In genomic region chr13:51778983-51779962, GRCm38 (mm10) we compare ENCODE assay signal across 17 mouse cellular contexts. TPM values are rescaled to one million over a fixed set of nuclear protein-coding genes. Genes with fewer than 3 reads are reported as not detected.
DNase-seq lines count a peak whose midpoint lies in the region; ATAC-seq and TF ChIP-seq lines count a peak whose summit lies in the region.
"Had no signal": no experiment of that assay in that cellular context is flagged by ENCODE, and none has a peak within 500 bp of the region (broad histone marks: within the 10 kb centered on the region; RNA-seq: fewer than 3 reads in every experiment).

No protein-coding gene starts in this region.

- H3K36me3 ChIP-seq in kidney, adult 2 months (ENCODE audit: control insufficient read depth, insufficient read depth, low read length) = no peaks in the 10 kb centered on the region
- peaks cover 92% of the 10 kb centered on the region for H3K36me3 ChIP-seq in megakaryocyte, embryonic 14.5 days (replicated peaks; ENCODE audit: low read length)
- H3K36me3 ChIP-seq in heart, postnatal 0 days (replicated peaks; ENCODE audit: control insufficient read depth, insufficient read depth, low read length) = no peaks in the 10 kb centered on the region
- H3K36me3 ChIP-seq: embryonic facial prominence, embryonic 10.5 days; hindbrain, embryonic 10.5 days; midbrain, embryonic 15.5 days had no signal

- no peaks in the 10 kb centered on the region for H3K27me3 ChIP-seq in kidney, adult 2 months (replicated peaks; ENCODE audit: control insufficient read depth, insufficient read depth, low read length)
- no peaks in the 10 kb centered on the region for H3K27me3 ChIP-seq in megakaryocyte, embryonic 14.5 days (replicated peaks)
- no peaks in the 10 kb centered on the region for H3K27me3 ChIP-seq in heart, postnatal 0 days (ENCODE audit: control insufficient read depth, insufficient read depth, low read length)
- H3K27me3 ChIP-seq: midbrain, embryonic 15.5 days had no signal

- no peak for TF ChIP-seq CTCF in kidney, adult 2 months (conservative IDR thresholded peaks at IDR 0.05; ENCODE audit: insufficient read depth, insufficient read length, low read depth, low read length)
- TF ChIP-seq CTCF in heart, postnatal 0 days (IDR thresholded peaks at IDR 0.05; ENCODE audit: low read depth) = no peak

- H3K4me2 ChIP-seq in heart, postnatal 0 days (ENCODE audit: low read depth, low read length) = no peak overlapping the region
- H3K4me2 ChIP-seq: lung, embryonic 14.5 days; midbrain, embryonic 15.5 days had no signal

- TF ChIP-seq POLR2A in kidney, adult 2 months (IDR thresholded peaks at IDR 0.05; ENCODE audit: low read depth, low read length) = no peak

- peak overlapping the region; percentile 58 for H3K27ac ChIP-seq in kidney, adult 2 months (ENCODE audit: insufficient read depth, low read depth, low read length)
- peak overlapping the region; percentile 93 for H3K27ac ChIP-seq in heart, postnatal 0 days (ENCODE audit: low read depth)
- H3K27ac ChIP-seq: hindbrain, embryonic 10.5 days; midbrain, embryonic 15.5 days had no signal

- 0 out of 2 replicates have a peak, but pooled peaks have one; percentile 4 for ATAC-seq in frontal cortex, adult (ENCODE audit: low TSS enrichment)
- no peak for ATAC-seq in megakaryocyte, adult 5-6 weeks (ENCODE audit: poor library complexity, severe bottlenecking)
- no peak for ATAC-seq in heart, postnatal 0 days (ENCODE audit: insufficient read depth, low read depth)
- ATAC-seq: inflammation-experienced regulatory T-cells, adult 6 months had no signal

- no peak for DNase-seq in frontal cortex, postnatal 10 days (ENCODE audit: low spot score in 2 of 2)
- peak; percentile 74 for DNase-seq in kidney, adult 2 months
- no peak for DNase-seq in kidney, adult 18-20 months
- DNase-seq in heart, postnatal 0 days (ENCODE audit: low spot score) = peak; percentile 57
- DNase-seq in adrenal gland, adult 2 months = no peak
- DNase-seq: cerebellum, postnatal 25 days; gastrocnemius, postnatal 10 days; liver; lung, embryonic 14.5 days; right cerebral cortex, postnatal 14 days had no signal

- 63% methylated on average over 25 of the region's 25 CpGs for WGBS in kidney, adult 2 months
- WGBS in heart, postnatal 0 days = 66% methylated on average over 25 of the region's 25 CpGs

- no peak overlapping the region for H3K9ac ChIP-seq in heart, postnatal 0 days (replicated peaks; ENCODE audit: low read depth, low read length)
- H3K9ac ChIP-seq: lung, embryonic 14.5 days; midbrain, embryonic 15.5 days had no signal

- no peak for TF ChIP-seq EP300 in heart, postnatal 0 days (IDR thresholded peaks at IDR 0.05; ENCODE audit: low read depth)

- no peak overlapping the region for H3K4me3 ChIP-seq in kidney, adult 2 months (ENCODE audit: insufficient read depth, low read depth, low read length)
- H3K4me3 ChIP-seq in megakaryocyte, embryonic 14.5 days (replicated peaks) = peak overlapping the region; percentile 60
- no peak overlapping the region for H3K4me3 ChIP-seq in heart, postnatal 0 days (ENCODE audit: low read depth, low read length)
- H3K4me3 ChIP-seq: embryonic facial prominence, embryonic 10.5 days; hindbrain, embryonic 10.5 days; midbrain, embryonic 15.5 days had no signal

- peaks cover 23% of the 10 kb centered on the region for H3K4me1 ChIP-seq in kidney, adult 2 months (ENCODE audit: control insufficient read depth, insufficient read depth, low read length)
- H3K4me1 ChIP-seq in megakaryocyte, embryonic 14.5 days = peaks cover 92% of the 10 kb centered on the region
- H3K4me1 ChIP-seq in heart, postnatal 0 days (ENCODE audit: control insufficient read depth, insufficient read depth) = peaks cover 29% of the 10 kb centered on the region

- H3K9me3 ChIP-seq in megakaryocyte, embryonic 14.5 days = no peaks in the 10 kb centered on the region
- no peaks in the 10 kb centered on the region for H3K9me3 ChIP-seq in heart, postnatal 0 days (replicated peaks; ENCODE audit: control insufficient read depth, low read length)
- H3K9me3 ChIP-seq: embryonic facial prominence, embryonic 10.5 days; hindbrain, embryonic 10.5 days; midbrain, embryonic 15.5 days had no signal

RNA-seq across cellular contexts. Expression of gene Sema4d, which starts 14.3 kb away (rescaled TPM):
- polyA plus RNA-seq in kidney, adult 2 months (2012; rRNA removed) = 87.8 and 93.2 TPM in 2 replicates
- 55.2 and 58.6 TPM in 2 replicates for polyA plus RNA-seq in megakaryocyte, embryonic 14.5 days (2012; ENCODE audit: insufficient read depth, low replicate concordance)
- 99.8 and 110 TPM in 2 replicates for total RNA-seq in megakaryocyte, adult 5-6 weeks (2015)
- total RNA-seq in megakaryocyte, adult 5-6 weeks (2017) = 54.1 and 66.6 TPM in 2 replicates
- total RNA-seq in heart, postnatal 0 days (2014; rRNA removed; ENCODE audit: low replicate concordance) = 11.6 and 12.6 TPM in 2 replicates
- 16.7 and 18.2 TPM in 2 replicates for polyA plus RNA-seq in heart, postnatal 0 days (2015; fragmentation: Nextera tagmentation; extraction: Ambion mirVana)
- total RNA-seq in adrenal gland, adult 2 months (2021) = 10 to 100 TPM; 14.6 to 15.1 TPM
- polyA plus RNA-seq in adrenal gland, adult 2 months (2012; rRNA removed) = 13.3 and 13.7 TPM in 2 replicates

Comparison
In these comparisons a context has a peak if more than half of its experiments do, and no peak if none do; other contexts are left out.
1. DNase-seq: peak in kidney, adult 2 months (single experiment) and heart, postnatal 0 days (single experiment); none in frontal cortex, postnatal 10 days (0 of 2), kidney, adult 18-20 months (single experiment) and adrenal gland, adult 2 months (single experiment).